Comparison of ENCODE assay signal across 1 mouse cellular context in genomic region chr7:19740269-19740668, GRCm38 (mm10).
TF ChIP-seq lines count a peak whose summit lies in the region.

No protein-coding gene starts in this region.

TF ChIP-seq in MEL, 35 proteins besides CTCF, POLR2A, EP300 and RAD21:
- no peak for TF ChIP-seq BHLHE40 (IDR thresholded peaks at IDR 0.05; ENCODE audit: borderline replicate concordance, low read depth, low read length)
- no peak for TF ChIP-seq KAT2A (conservative IDR thresholded peaks at IDR 0.05; ENCODE audit: low read depth, low read length)
- 0 out of 2 replicates have a peak, but pooled peaks have one; percentile 2 for TF ChIP-seq SMC3 (IDR thresholded peaks at IDR 0.05; ENCODE audit: low read depth, low read length)
- no peak for TF ChIP-seq MYC (IDR thresholded peaks at IDR 0.05; ENCODE audit: low read depth, low read length)
